Mouse (Mus musculus) erythroblast, embryonic 14.5 days (primary cell): ENCODE data around the gene Vmn2r100. TPM values are rescaled to one million over a fixed set of nuclear protein-coding genes. Genes with fewer than 3 reads are reported as not detected.

ENCODE experiments used
- H3K27me3 ChIP-seq: 2 replicates; pipeline ENCODE4 v1.6.1; 2012; ENCODE audit warnings: inconsistent platforms; ENCODE audit not compliant: control insufficient read depth
- H3K36me3 ChIP-seq: 2 replicates; pipeline ENCODE4 v1.6.1; 2012; ENCODE audit warnings: mild to moderate bottlenecking, inconsistent platforms; ENCODE audit not compliant: control insufficient read depth
- H3K4me1 ChIP-seq: 2 replicates; pipeline ENCODE4 v1.6.1; 2012; ENCODE audit warnings: inconsistent platforms; ENCODE audit not compliant: control insufficient read depth
- H3K4me3 ChIP-seq: replicated peaks from 2 replicates; pipeline ENCODE3; 2012; ENCODE audit warnings: moderate library complexity, mild to moderate bottlenecking, inconsistent platforms
- H3K9me3 ChIP-seq: 2 replicates; pipeline ENCODE4 v1.6.1; 2012; ENCODE audit warnings: low read length, inconsistent platforms, mixed read lengths; ENCODE audit not compliant: control insufficient read depth
- GATA1 ChIP-seq: IDR thresholded peaks from 2 replicates; pipeline ENCODE4 v1.6.1; 2012; ENCODE audit warnings: low read length, inconsistent platforms, mixed read lengths
- TAL1 ChIP-seq: IDR thresholded peaks from 3 replicates; pipeline ENCODE4 v1.6.1; 2012; ENCODE audit warnings: low read length, inconsistent platforms, mixed read lengths
- polyA plus RNA-seq: library from polyadenylated mRNA; stranded (reverse); fragments of >175 nt; gene quantifications from 2 replicates; pipeline ENCODE4 v1.2.3, GENCODE M21; 2012

Gene Vmn2r100
- polyA plus RNA-seq = not detected in 2 replicates

- no peak for TF ChIP-seq GATA1
- TF ChIP-seq TAL1 = no peak
- Histone ChIP-seq H3K4me3 (no peak within 1 kb of the TSS), H3K27me3 (no peaks in the 10 kb centered on the region), H3K4me1 (no peaks in the 10 kb centered on the region), H3K9me3 (no peaks in the 10 kb centered on the region), H3K36me3 (no peaks in the 10 kb centered on the region)
These were observed at the start of gene Vmn2r100 for GRCm38 (mm10) chr17:19504432-19504831. Gene Vmn2r100 (plus strand): TSS chr17:19504732.

- Histone ChIP-seq H3K27me3 (no peaks in the 10 kb centered on the region), H3K4me3 (no peak overlapping the region), H3K9me3 (peaks cover 4% of the 10 kb centered on the region), H3K4me1 (no peaks in the 10 kb centered on the region), H3K36me3 (no peaks in the 10 kb centered on the region)
- TF ChIP-seq GATA1 (no peak), TAL1 (no peak)
These were observed 21.7 kb upstream of the Vmn2r100 start for GRCm38 (mm10) chr17:19482866-19483265.

- no peaks in the 10 kb centered on the region for H3K4me1 ChIP-seq
- H3K4me3 ChIP-seq = no peak within 1 kb of the TSS
- H3K36me3 ChIP-seq = no peaks in the 10 kb centered on the region
- no peaks in the 10 kb centered on the region for H3K9me3 ChIP-seq
- no peak for TF ChIP-seq TAL1
- TF ChIP-seq GATA1 = no peak
- no peaks in the 10 kb centered on the region for H3K27me3 ChIP-seq
These were observed 72.4 kb downstream of the Vmn2r100 start, which contains the start of gene Vmn2r101 for GRCm38 (mm10) chr17:19576927-19577326. Gene Vmn2r101 (plus strand): TSS chr17:19577227.

Other genes starting within 250 kb of the Vmn2r100 start
- not detected in 2 replicates for gene Vmn2r99, start 142.8 kb upstream of the Vmn2r100 start, polyA plus RNA-seq
- not detected in 2 replicates for gene Vmn2r101, start 72.5 kb downstream of the Vmn2r100 start, polyA plus RNA-seq
- 0.01 TPM in 1 of 2 replicates, not detected in the other for gene Vmn2r102, start 155.6 kb downstream of the Vmn2r100 start, polyA plus RNA-seq